Mouse (Mus musculus): Measurements from ENCODE around the gene Rhbdl1.
A peak's percentile ranks its signal among the peaks of the same experiment; 100 is the strongest.

Gene Rhbdl1

DNA sequence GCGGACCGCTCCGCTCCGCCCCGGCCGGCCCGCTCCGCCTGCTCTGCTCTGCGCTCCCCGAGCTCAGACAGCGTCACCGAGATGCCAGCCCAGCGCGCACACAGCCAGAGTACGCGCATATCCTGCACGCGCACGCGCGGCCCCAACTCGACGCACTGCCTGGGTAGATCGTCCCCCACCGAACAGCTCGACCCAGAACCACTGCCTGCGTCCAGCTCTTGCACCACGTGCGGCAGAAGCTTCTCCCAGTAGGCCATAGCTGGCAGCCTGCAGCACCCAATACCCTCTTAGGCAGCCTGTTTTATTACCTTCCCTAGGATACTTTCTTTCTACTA lies at the start of gene Rhbdl1:
Gene Rhbdl1 (minus strand): TSS at position 220 of the 335 bp plus-strand sequence.
- DNase-seq (ENCODE audit: extremely low read depth, low read depth) = no peak

GRCm38 (mm10) chr17:25886806-25887205 lies 49.7 kb upstream of the Rhbdl1 start:
- DNase-seq (ENCODE audit: extremely low read depth, low read depth) = no peak

GRCm38 (mm10) chr17:25885636-25886035 lies 48.5 kb upstream of the Rhbdl1 start:
- no peak for DNase-seq (ENCODE audit: extremely low read depth, low read depth)

GRCm38 (mm10) chr17:25883824-25884223 lies 46.7 kb upstream of the Rhbdl1 start:
- DNase-seq (ENCODE audit: extremely low read depth, low read depth) = no peak

DNA sequence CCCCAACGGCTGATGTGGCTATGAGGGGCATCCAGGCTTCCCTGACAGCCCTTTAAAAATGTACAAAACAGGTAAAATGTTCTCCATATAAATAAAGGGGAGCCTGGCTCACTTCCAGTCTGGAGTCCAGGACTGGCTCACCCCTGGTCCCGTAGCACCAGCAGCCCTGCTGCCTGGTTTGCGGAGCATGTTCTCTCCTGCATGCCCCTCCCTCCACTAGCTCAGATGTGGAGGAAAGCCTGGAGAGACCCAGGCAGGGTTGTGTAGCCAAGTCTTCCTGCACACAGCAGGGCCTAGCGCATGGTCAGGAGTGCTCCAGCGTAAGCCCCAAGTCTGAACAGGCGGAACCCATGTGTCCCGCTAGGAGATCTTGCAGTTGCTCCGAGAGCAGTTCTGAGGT lies 46.2 kb upstream of the Rhbdl1 start:
- no peak for DNase-seq (ENCODE audit: extremely low read depth, low read depth)

DNA sequence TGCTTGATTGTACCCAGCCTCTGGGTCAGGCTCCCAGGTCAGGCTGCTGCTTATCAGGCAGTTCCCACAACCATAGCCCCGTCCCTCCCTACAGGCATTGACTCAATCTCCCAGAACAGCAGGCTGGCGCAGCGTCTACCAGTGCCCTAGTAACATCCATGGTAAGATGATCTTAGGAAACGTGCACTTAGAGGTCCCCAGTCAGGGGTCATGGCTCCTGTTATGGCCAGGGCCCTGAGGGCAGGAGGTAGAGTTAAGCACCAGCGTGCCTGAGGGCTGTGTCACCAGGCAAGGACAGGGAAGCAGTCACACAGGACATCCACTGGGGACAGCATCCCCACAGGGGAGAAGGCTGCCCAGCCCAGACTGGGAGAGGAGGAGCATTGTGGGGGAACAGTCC lies 45.2 kb upstream of the Rhbdl1 start:
- no peak for DNase-seq (ENCODE audit: extremely low read depth, low read depth)

GRCm38 (mm10) chr17:25881691-25882090 lies 44.6 kb upstream of the Rhbdl1 start:
- no peak for DNase-seq (ENCODE audit: extremely low read depth, low read depth)

- no peak for DNase-seq (ENCODE audit: extremely low read depth, low read depth)
Observed at GRCm38 (mm10) chr17:25880913-25881641, 44.0 kb upstream of the Rhbdl1 start.

GRCm38 (mm10) chr17:25880196-25880910 lies 43.3 kb upstream of the Rhbdl1 start, which contains the start of gene Wfikkn1:
TSS of gene Wfikkn1 (minus strand) at chr17:25880858.
- no peak for DNase-seq (ENCODE audit: extremely low read depth, low read depth)

DNA sequence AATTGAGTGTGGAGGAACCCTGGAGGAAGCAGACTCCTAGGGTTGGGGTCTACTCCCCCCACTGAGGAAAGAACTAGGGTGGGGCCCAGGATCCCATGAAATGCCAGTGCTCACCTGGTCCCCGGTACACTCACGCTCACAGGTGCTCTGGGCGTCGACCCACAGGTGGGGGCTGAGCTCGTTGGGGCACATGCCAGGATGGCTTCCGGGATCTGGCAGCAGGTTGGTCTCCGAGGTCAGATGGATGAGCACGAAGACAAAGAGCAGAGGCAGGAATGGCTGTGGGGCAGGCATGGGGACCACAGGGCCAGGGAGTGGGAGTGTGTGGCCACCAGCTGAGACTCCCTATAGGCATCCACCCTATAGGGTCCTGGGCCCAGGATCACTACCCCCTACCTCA lies 42.7 kb upstream of the Rhbdl1 start:
- no peak for DNase-seq (ENCODE audit: extremely low read depth, low read depth)

DNA sequence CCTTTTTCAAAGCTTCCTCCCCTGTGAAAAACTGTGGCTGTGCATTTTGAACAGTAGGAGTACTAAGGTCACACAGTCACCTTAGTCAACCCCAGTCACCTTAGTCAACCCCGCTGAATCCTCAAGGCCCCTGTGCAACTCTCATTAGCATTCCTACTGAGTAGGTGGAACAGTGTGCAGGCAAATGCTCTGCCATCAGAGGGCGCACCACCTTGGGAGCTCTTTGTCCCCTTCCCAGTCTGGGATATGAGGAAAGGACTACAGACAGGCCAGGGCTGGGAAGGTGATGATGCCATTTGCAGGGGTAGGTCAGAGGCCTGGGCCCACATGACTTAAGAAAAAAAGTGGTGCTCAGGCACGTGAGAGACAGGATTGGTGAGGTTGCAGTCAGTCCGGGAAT lies 42.2 kb upstream of the Rhbdl1 start:
- no peak for DNase-seq (ENCODE audit: extremely low read depth, low read depth)

DNA sequence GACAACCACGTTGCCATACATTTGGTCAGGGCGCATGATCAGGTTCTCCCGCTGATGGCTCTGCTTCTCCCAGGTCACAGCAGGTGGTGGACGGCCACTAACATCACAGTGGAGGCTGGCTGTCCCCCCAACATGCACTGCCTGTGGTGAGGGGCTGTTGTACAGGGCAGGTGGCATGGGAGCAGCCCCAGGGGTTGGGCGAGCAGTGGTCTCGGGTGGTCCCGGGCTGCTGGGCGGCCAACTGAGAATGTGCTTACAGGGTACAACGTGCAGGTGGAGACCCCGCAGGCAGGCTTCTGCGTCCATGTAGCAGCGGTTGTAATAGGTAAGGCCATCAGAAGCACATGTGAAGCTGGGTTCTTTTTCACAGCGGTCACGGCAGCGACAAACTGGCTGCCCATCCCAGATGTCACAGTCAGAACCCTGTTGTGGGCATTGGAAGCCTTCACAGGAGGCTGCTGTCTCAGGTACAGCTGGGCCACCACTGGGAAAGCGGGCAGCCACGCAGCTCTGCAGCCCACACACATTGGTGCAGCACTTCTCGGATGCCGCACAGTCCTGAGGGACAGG lies 41.6 kb upstream of the Rhbdl1 start:
- no peak for DNase-seq (ENCODE audit: extremely low read depth, low read depth)

DNA sequence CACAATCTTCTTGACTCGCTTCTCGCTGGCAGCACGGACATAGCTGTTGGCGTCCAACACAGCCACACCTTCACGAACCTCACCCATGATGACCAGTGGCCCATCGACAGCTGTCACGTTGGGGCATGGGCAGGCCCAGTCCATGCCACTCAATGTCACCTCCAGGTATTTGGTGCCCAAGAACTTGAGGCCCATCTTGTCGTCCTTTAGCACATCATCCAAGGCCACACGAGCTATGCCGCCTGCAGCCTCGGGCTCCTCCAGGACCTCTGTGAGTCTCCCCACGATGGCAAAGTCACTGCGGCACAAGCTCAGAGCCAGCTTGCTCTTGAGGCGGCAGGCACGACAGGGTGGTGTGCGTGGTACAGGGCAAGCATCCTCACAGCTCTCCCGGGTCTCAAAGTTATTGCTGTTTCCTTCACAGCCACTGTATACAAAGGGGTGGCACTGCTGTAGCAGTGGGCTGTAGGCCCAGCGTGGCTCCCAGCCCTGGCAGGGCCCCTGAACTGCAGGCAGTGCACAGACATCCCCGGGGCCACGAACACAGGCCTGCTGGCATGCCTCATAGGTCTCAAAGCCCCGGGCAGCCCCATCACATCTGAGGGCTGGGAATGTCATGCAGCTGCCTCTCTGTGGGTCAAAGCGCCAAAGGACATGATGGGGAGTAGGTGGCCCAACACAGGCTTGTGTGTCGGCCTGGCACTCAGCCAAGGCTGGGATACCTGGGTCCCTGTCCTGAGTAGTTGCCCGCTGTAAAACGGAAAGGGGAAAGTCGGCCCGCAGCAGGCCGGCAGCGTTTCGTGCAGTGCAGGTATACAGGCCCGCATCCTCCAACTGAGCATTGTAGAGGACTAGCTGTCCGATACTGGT lies 40.9 kb upstream of the Rhbdl1 start:
- DNase-seq (ENCODE audit: extremely low read depth, low read depth) = no peak

GRCm38 (mm10) chr17:25877025-25877424 lies 39.9 kb upstream of the Rhbdl1 start:
- no peak for DNase-seq (ENCODE audit: extremely low read depth, low read depth)

DNA sequence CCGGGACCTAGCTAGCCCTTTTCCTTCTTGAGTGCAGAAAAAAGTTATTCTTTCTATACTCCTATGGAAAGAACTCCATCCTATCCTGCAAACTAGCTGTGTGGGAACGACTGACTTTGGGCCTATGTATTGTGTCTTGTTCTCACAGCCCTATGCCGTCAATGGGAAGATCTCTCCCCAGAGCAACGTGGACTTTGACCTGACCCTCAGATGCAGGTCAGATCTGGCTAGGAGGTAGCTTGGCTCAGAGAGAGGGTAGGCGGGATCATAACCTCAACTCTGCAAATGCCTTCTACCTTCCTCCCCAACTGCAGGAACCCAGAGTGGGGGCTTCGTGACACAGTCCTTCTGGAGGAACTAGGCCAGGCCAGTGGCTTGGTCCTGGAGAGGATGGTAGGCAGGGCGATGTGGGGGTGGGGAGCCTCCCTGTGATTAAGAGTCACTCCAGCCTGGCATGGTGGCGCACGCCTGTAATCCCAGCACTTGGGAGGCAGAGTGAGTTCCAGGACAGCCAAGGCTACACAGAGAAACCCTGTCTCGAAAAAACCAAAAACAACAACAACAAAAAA lies 39.3 kb upstream of the Rhbdl1 start:
- DNase-seq (ENCODE audit: extremely low read depth, low read depth) = no peak

DNA sequence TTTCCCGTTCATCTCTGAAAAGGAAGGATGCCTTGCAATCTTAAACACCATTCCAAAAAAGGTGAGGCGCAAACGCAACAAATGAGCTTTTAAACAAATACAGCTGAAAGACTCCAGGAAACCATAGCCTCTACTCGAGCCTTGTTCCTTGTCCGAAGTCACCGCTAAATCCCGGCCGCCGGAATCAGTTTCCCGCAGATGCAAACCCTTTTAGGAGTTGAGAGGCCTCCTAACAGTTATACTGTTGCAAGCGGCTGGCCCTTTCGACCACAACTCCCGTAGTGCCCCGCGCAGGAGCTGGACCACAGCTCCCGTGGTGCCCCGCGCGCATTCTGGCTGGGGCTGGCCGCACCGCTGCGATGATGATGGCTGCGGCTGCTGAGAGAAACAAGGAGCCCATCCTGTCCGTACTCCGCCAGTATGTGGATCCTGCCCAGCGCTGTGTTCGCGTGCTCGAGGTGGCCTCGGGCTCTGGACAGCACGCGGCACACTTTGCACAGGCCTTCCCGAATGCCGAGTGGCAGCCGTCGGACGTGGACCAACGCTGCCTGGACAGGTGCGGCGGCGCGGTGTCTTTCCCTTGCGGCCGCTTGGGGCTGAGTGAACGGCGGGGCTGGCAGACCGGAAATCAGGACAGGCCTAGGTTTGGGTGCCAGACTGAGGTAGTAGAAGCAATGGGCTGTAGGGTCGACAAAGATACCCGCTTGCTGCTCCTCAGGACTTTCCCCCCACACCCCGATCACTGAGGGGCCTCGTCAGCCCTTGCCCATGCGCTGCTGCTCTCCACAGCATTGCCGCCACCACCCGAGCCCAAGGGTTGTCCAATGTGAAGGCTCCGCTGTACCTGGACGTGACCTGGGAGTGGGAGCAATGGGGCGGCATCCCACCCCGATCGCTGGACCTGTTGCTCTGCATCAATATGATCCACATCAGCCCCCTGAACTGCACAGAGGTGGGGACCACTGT lies 38.4 kb upstream of the Rhbdl1 start:
- DNase-seq (ENCODE audit: extremely low read depth, low read depth) = peak; percentile 71

DNA sequence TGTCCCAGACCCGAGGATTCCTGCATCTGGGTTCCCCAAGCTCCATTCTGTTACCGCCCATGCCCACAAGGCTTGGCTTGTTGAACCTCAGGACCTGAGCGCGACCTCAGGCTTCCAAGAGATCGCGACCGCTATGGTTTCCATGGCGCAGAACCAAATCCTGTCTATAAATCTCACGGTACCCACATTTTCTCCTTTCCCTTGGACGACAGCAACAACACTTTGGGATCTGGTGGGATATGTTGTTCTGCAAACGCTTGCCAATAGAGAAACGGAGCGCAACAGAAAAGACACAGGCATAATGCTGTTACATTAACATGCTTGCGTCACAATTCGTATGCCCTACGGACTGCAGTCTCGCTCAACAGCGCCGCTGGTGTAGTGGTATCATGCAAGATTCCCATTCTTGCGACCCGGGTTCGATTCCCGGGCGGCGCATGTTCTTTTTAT lies 37.7 kb upstream of the Rhbdl1 start, which contains the start of gene Mettl26:
Gene Mettl26 (plus strand): TSS at position 354 of the 450 bp plus-strand sequence.
- DNase-seq (ENCODE audit: extremely low read depth, low read depth) = peak; percentile 77

DNA sequence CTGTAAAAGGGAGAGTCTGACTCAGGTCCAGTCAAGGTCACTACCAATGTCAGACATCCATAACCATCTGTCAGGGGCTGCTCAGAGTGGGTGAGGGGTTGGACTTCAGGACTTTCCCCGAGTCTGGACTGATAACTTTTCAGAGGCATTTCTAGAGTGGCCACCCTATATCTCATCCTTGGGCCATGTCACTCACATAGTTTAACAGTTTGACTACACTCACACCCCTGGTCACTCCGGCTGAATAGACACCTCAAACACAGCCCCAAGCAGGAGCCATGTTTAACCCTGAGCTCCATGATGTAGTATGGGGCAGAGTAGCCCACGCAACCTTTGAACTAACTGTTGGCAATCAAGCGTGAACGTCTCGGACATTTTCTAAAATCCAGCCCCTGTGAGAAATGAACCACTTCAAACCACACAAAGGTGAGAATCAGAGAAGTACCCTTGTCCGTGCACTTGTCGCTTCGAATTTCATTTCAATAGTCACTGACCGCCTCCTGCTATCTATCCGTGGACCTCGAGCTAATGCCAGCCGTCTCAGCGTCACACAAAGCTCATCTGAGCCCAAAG lies 37.1 kb upstream of the Rhbdl1 start:
- peak; percentile 12 for DNase-seq (ENCODE audit: extremely low read depth, low read depth)

DNA sequence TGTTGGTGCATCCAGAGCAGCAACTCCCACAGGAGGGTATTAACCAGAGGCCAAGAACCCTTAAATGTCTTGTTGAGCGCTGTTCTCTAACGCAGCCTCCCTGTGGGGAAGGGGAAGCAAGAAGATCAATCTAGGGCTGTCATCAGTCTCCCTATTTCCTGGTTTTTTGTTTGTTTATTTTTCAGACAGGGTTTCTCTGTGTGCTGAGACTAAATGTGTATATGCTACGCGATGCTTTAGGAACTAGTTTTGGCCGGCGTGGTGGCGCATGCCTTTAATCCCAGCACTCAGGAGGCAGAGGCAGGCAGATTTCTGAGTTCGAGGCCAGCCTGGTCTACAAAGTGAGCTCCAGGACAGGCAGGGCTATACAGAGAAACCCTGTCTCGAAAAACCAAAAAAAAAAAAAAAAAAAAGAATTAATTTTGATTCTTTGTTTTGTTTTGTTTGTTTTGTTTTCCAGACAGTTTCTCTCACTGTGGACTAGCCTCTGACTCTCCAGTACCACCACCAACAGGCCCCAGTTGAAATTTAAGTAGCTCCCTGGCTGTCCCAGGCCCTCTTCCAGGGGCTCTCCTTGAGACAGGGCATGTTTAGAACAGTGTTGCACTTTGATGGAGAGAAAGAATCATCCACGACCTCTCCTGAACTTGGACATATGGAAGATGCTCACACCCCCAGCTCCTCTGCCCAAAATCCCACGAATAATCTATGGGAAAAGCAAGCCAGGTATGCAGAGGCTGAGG lies 36.5 kb upstream of the Rhbdl1 start:
- DNase-seq (ENCODE audit: extremely low read depth, low read depth) = peak; percentile 53

Data from MEL-GATA-1-ER (cell line).